Mouse (Mus musculus) neutrophil, adult 5-6 weeks (primary cell): ENCODE data around the gene Gm49711. TPM values are rescaled to one million over a fixed set of nuclear protein-coding genes. Genes with fewer than 3 reads are reported as not detected.

ENCODE experiments used
- ATAC-seq: fragments of 151-379, 151-347 bp; 2 replicates; pipeline ENCODE4 v1.8.0; 2017; ENCODE audit warnings: mild to moderate bottlenecking, moderate TSS enrichment; ENCODE audit not compliant: insufficient number of reproducible peaks, poor library complexity, low FRiP score, severe bottlenecking; ENCODE audit errors: extremely low read depth
- total RNA-seq: library from RNA; stranded (forward); fragments of 200-1000 nt; gene quantifications from 2 replicates; pipeline ENCODE4 v1.2.3, GENCODE M21; 2017

Gene Gm49711
- total RNA-seq, 1 experiment from 2014 or later: not detected

DNA sequence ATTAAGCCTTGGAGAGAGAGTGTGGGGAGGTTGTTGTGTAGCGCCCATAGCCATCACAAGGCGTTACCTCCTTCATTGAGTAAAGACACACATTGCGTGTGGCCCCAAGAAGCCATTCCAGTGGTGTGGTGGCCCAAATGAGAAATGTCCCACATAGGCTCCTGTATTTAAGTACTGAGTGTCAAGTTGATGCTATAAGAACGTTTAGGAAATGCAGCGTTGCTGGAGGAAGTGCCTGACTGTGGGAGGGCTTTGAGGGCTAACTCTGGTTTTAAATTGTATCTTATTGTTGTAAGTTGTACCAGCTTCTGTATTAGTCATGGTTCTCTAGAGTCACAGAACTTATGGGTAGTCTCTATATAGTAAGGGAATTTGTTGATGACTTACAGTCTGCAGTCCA lies 49.2 kb downstream of the Gm49711 start:
- no peak for ATAC-seq

DNA sequence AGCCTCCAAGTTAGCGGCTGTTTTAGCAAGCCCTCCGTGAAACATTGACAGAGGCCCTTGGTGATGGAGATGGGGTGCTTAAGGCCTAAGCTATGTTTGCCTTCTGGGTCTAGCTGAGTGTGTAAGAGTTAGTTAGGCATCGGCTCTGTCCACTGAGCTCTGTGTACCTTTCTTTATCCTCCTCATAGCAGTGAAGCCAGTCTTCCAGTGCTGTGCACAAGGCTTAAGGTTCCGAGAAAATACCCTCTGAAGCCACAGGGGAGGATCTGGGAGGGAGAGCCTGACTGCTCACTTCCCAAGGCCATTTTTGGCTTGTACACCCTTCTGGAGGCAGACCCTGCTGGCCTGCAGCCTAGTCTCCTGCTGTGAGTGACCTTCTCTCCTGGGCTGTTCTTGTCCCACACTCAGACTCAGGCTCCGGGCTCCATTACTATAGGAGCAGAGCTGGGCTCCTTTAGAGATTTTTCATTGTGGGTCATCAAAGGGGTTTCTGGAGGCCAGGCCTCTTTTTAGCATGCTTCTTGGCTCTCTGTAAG lies 56.7 kb downstream of the Gm49711 start:
- no peak for ATAC-seq

GRCm38 (mm10) chr16:92115611-92116421 lies 57.7 kb downstream of the Gm49711 start:
- no peak for ATAC-seq

GRCm38 (mm10) chr16:92117337-92118209 lies 59.5 kb downstream of the Gm49711 start:
- no peak for ATAC-seq

GRCm38 (mm10) chr16:92119013-92119515 lies 60.9 kb downstream of the Gm49711 start:
- ATAC-seq: no peak

DNA sequence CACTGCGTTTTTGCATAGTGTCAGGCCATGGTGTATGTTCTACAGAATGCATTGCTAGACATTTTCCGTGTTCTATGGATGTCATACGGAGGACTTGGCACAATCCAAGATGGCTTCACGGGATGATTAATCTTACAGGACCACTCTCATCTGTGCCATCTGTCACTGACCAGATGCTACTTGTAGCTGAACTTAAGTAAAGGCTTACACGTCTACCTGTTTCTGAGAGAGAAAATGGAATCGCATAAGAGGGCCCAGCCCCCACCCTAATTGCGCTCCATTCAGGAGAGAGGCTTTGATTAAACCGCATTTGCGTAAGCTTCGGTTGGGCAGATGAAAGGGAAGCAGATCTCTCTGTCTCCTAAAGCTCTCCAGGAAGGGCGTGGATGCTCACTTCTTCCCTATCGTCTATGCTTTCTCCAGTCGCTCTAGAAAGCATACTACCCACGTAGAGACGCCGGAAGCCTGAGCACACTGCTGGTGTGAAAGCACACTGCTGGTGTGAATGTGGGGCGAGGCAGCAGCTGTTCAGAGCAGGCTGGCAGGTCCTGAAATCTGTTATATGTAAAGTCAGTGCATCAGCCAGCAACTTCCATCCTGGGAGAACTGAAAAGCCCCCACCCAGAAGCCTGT lies 62.9 kb downstream of the Gm49711 start:
- no peak for ATAC-seq

DNA sequence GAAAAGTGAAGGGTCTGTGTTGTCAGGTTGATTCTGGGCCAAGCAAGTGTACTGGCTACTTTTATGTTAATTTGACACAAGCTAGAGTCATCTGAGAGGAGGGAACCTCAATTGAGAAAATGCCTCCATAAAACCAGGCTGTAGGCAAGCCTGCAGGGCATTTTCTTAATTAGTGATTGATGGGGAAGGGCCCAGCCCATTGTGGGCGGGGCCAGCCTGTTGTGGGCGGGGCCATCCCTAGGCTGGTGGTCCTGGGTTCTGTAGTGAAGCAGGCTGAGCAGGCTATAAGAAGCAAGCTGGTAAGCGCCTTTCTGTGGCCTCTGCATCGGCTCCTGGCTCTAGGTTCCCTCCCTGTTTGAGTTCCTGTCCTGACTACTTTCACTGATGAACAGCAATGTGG lies 69.1 kb downstream of the Gm49711 start:
- ATAC-seq: no peak

DNA sequence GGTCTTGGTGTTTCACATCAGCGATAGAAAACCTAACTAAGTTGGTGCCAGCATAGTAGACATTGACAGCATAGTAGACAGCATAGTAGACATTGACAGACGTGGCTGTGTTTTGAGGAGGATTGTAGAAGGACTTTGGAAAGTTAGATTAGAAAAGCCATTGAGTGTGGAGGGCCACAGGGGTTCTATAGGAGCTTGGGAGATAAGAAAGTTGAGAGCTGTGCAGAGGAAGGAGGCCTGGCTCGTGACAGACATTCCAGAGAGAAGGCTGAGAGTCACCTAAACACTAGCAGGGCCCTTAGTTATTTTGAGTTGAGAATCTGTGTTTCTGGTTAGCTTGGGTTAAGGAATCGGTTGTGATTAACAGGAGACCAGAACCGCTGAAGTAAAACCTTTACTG lies 69.5 kb downstream of the Gm49711 start:
- no peak for ATAC-seq

- no peak for ATAC-seq
These were observed 71.7 kb downstream of the Gm49711 start for GRCm38 (mm10) chr16:92129843-92130242.

- no peak for ATAC-seq
These were observed 74.4 kb downstream of the Gm49711 start for GRCm38 (mm10) chr16:92132511-92132910.

GRCm38 (mm10) chr16:92134148-92134764 lies 76.1 kb downstream of the Gm49711 start:
- no peak for ATAC-seq

GRCm38 (mm10) chr16:92136275-92136674 lies 78.2 kb downstream of the Gm49711 start:
- ATAC-seq: no peak

DNA sequence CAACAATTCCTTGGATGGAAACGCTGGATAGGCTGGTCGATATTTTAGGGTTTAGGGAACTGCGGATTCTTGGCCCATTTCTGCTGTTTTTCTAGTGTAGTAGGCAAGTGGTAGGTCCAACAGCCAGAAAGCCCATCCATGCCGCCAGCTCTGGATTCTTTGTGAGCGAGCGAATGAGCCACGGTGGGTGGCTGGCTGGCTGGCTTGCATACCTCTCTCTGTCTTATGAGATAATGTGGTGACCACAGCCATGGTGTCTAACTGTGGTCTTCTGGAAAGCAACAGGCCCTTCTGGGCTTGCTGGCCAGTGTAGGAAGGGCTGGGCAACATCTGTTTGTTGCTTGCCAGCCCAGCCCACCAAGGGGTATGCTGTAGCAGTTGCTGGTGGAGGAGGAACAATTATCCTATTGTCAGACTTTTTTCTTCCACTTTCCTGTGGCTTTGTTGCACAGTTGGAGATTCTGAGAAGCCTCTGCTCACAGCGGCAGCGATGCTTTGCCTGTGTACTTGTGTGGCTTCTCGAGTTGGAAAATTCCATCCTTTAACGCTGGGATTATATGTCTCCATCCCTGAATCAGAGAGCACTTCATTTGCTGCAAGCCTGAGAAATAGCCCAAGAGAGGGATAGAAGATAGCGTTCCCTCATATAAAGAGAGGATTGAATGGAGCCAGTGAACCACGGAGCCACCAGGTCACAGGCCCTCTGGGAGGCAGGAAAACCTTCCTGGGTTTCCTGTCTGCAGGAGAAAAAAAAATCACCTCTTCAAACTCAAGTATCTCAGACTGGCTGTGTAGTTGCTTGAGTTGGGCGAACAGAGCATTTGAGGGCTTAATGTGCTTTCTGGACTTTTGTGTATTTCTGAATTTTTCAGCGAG lies 81.5 kb downstream of the Gm49711 start:
- ATAC-seq: no peak

DNA sequence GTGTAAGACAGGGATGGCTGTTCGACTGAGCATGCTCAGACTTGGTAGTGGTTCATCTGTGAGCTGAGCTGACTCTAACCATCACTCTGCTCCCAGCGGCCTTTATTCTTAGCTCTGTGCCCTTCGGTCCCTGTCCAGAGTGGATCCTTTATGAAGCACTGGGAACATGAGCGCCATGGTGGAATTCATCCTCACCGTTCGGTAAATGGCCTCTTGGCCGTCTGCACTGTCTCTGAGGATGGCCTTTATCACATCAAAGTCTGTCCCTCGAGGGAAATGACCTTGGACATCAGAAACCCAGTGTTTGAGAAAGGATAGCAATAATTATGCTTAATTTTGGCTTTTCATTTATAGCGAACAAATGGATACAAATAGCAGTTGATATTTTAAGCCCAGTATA lies 82.2 kb downstream of the Gm49711 start:
- no peak for ATAC-seq

DNA sequence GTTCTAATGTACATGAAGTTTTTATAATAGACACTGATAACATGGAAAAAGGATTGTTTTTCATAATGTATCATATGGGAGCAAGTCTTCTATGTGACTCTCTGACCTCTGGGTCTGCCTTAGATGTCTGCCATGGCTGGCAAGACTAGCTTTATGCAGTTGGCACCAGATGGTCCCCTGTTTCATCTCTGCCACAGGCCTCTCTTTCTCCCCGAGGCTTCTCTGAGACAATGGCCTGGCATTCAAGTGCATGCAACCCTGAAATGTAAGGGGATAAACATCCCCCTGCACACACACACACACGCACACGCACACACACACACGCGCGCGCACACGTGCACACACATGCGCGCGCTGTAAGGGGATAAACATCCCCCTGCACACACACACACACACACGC lies 82.9 kb downstream of the Gm49711 start:
- no peak for ATAC-seq

- no peak for ATAC-seq
These were observed 84.4 kb downstream of the Gm49711 start for GRCm38 (mm10) chr16:92142426-92143012.

GRCm38 (mm10) chr16:92147631-92148366 lies 89.7 kb downstream of the Gm49711 start:
- ATAC-seq: no peak
